Mouse (Mus musculus): ENCODE results near the gene Ccdc42.

DNA sequence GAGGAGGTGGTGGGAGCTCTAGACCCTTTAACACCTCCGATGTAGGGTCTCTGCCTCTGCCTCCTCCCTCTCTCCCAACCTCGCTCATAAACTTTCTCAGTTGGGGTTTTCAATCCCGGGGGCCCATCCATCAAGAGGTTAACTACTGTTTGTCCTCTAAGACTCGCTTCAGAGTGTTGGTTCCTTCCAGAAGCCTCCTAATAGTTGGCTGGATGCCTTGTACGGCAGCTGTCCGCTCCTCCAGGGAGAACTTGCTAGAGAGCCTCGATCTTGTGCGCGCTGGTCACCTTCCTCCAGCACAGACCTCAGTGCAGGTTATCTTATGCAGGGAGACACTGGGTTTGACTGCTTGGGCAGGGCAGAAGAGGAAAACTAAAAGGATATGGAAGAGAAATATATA, 35.9 kb downstream of the Ccdc42 start:
- no peak for TF ChIP-seq CTCF (IDR thresholded peaks at IDR 0.05; ENCODE audit: extremely low read depth, insufficient read depth, low read length)
- no peak for TF ChIP-seq POLR2A (IDR thresholded peaks at IDR 0.05; ENCODE audit: extremely low read depth, insufficient read depth, low read length)

All from cortical plate, adult 2 months (tissue).